Mouse (Mus musculus): Measurements from ENCODE around the gene Ptprf. TPM values are rescaled to one million over a fixed set of nuclear protein-coding genes. Genes with fewer than 3 reads are reported as not detected.

Ptprf gene
- polyA plus RNA-seq, 1 experiment from 2014 or later, result 62.9 TPM

DNA sequence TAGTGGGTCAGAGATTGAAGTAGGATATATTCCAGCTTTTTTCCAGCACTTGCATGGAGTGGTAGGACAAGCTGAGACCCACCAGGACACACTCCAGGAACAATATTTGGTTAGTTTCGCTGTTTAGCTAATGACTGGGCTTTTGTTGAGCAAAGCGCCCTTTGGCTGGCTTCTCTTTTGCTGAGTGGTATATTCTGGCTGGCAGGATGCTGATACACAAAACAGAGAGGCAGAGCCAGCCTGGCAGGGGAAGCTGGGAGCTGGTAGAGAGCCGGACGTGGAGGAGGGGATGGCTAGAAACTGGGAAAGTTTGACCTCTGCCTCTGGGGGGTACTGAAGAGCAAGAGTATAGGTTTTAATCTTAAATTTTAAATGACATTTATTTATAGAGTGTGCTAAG is 13.8 kb upstream of the Ptprf start:
- WGBS, result 54% methylated on average over 4 of the region's 4 CpGs
- Histone ChIP-seq H3K9me3 (replicated peaks) (no peaks in the 10 kb centered on the region), H3K4me1 (no peaks in the 10 kb centered on the region), H3K9ac (no peak overlapping the region), H3K36me3 (ENCODE audit: poor library complexity, severe bottlenecking) (no peaks in the 10 kb centered on the region), H3K4me3 (no peak overlapping the region), H3K4me2 (no peak overlapping the region), H3K27me3 (no peaks in the 10 kb centered on the region), H3K27ac (no peak overlapping the region)
- ATAC-seq, result no peak

DNA sequence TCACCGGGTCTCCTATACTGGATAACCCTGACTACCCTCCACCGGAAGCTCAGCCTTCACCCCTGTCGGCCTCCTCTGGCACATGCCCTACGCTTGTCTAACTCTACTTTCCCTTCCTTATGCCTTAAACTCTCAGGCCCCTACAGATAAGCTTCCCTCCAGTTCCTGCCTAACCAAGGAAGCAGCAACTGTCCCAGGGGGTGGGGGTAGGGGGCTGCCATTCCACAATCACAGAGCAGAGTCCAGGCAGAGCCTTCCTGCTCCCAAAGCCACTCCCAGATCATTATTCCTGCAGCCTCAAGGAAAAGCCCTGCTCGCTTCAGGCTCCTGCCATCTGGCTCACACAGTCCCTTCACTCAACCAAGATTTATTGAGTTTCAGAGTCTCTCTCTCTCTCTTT is 6.6 kb upstream of the Ptprf start:
- 0 out of 2 replicates have a peak overlapping the region, but pooled peaks have one; percentile 16 for H3K27ac ChIP-seq
- WGBS, result 19% methylated on average over 5 of the region's 5 CpGs
- H3K4me3 ChIP-seq, result no peak overlapping the region
- no peaks in the 10 kb centered on the region for H3K27me3 ChIP-seq
- H3K36me3 ChIP-seq (ENCODE audit: poor library complexity, severe bottlenecking), result no peaks in the 10 kb centered on the region
- peak; percentile 63 for ATAC-seq
- H3K4me1 ChIP-seq, result peaks cover 19% of the 10 kb centered on the region
- no peak overlapping the region for H3K9ac ChIP-seq
- H3K9me3 ChIP-seq (replicated peaks), result no peaks in the 10 kb centered on the region
- no peak overlapping the region for H3K4me2 ChIP-seq

DNA sequence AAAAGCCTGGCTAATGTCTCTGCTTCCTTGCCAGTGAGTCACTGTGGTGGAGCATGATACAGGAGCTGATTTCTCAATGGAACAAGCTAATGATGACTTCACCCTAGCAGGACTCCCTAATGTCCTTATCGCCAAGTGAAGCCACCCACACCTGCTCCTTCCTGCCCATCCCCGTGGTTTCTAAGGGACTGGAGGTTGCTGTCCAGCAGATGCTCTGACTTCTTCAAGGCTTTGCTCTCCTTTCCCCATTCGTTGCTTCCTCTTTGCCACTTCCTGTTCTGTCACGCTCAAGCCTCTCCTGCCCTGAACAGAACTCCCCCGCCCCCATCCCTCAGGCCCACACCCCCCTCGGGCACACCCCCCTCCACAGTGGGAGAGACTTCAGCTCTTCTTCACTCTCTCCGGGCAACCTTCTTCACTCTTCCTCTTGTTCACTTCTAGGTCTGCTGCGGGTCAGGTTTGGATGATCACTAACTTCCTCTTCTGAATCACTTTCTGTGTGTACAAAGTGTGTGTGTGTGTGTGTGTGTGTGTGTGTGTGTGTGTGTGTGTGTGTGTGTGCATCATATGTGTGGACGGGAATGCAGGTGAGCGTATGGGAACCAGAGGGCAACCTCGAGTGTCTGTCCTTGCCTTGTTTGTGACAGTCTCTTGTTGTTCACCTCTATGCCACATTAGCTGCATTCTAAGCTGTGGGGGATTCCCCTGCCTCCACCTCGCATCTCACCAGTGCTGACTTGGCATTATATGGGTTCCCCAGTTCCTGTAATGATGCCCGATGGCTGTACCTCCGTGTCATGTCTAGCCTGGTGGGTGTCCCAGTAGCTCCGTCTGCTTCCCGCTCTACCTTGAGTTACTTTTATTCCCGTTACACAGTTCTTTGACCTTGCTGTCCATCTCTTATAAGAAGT is 4.7 kb upstream of the Ptprf start:
- no peaks in the 10 kb centered on the region for H3K36me3 ChIP-seq (ENCODE audit: poor library complexity, severe bottlenecking)
- no peak overlapping the region for H3K4me2 ChIP-seq
- peaks cover 26% of the 10 kb centered on the region for H3K4me1 ChIP-seq
- H3K27ac ChIP-seq, result no peak overlapping the region
- no peak overlapping the region for H3K4me3 ChIP-seq
- H3K27me3 ChIP-seq, result no peaks in the 10 kb centered on the region
- WGBS, result 63% methylated on average over 17 of the region's 17 CpGs
- no peak for ATAC-seq
- no peak overlapping the region for H3K9ac ChIP-seq
- no peaks in the 10 kb centered on the region for H3K9me3 ChIP-seq (replicated peaks)

DNA sequence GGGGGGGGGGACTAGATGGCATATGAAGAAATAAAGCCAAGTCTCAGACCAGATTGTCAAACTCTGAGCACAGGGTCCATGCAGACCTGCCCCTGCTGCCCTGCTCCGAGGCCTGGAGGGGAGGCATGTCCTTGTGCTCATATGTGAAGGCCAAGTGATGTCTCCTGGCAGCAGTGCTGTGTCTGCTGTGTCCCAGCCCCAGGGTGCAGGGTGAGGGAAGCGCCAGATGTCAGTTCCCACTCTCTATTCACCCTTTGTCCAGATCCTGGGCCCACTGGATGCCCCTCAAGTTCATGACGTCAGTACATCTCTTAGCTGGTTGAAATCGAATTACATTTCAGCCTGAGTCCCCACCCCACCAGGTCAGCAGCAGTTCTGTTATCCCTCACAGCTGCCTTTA is 3.6 kb upstream of the Ptprf start:
- Histone ChIP-seq H3K4me1 (peaks cover 31% of the 10 kb centered on the region), H3K4me3 (no peak overlapping the region), H3K4me2 (no peak overlapping the region), H3K36me3 (ENCODE audit: poor library complexity, severe bottlenecking) (no peaks in the 10 kb centered on the region), H3K9ac (no peak overlapping the region), H3K27ac (no peak overlapping the region), H3K27me3 (no peaks in the 10 kb centered on the region), H3K9me3 (replicated peaks) (no peaks in the 10 kb centered on the region)
- no peak for ATAC-seq
- WGBS, result 72% methylated on average over 4 of the region's 4 CpGs

DNA sequence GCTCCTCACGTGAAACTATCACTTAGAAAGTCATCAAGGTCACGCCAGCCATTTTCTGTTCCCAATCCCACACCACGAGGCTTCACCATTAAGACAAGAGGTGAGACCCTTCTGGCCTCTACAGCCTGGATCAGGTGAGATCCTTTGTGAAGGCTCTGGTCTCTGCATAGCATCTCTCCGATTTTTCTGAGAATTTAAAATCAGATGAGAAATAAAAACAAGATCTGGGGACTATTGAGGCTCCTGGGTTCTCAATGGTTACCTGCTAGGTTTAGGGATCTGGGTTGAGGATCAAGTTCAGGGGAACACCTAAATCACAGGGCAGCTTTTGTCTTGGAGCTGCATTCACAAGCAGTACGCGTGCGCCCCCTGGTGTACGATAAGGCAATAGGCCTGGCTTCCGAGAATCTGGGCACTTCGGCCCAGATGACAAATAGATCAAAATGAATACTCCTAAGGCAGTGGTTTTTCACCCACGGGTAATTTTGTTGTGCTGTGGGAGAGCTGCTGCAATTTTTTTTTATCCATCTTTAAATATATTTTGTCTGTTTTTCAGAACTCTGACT is 1.6 kb upstream of the Ptprf start:
- H3K4me1 ChIP-seq, result peaks cover 42% of the 10 kb centered on the region
- WGBS, result 8% methylated on average over 11 of the region's 11 CpGs

DNA sequence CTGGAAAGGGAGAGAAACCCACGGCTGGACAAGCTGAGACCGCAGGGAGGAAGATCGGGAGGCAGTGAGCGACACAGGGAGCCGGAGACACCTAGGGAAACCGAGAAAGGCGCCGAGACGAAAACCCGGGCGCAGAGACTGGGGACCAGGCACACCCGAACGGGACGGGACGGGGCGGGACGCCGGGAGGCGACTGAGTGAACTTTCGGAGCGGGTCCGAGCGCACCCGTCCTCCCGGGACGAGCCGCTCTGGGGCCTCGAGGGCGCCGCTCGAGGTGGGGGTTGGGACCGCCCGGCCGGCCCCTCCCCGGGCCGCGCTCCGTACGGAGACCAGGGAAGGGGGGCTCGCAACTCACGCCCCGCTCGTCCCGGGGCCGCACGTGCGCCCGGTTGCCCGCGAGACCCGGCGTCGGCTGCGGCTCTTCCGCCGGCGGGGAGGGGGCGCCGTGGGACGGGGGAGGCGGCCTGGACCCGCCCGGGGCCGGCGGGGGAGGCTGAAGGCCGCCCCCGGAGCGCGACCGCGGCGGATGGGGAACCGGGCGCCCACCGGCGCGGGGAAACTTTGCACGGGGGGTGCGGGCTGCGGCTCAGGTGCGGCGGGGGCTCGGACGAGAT is 682 bp downstream of the Ptprf start:
- Histone ChIP-seq H3K9me3 (replicated peaks) (no peaks in the 10 kb centered on the region), H3K4me3 (peak overlapping the region; percentile 86), H3K4me2 (peak overlapping the region; percentile 89), H3K27me3 (no peaks in the 10 kb centered on the region), H3K27ac (peak overlapping the region; percentile 81), H3K4me1 (peaks cover 44% of the 10 kb centered on the region), H3K36me3 (ENCODE audit: poor library complexity, severe bottlenecking) (peaks cover 19% of the 10 kb centered on the region), H3K9ac (peak overlapping the region; percentile 98)
- ATAC-seq, result peak; percentile 39
- WGBS, result under 1% methylated on average over 77 of the region's 84 CpGs

More for the DNA sequence above, 1.6 kb upstream of the Ptprf start:
- Histone ChIP-seq H3K27ac (no peak overlapping the region), H3K36me3 (ENCODE audit: poor library complexity, severe bottlenecking) (0 out of 2 replicates have a peak, but pooled peaks cover 4% of the 10 kb centered on the region), H3K4me3 (no peak overlapping the region), H3K4me2 (no peak overlapping the region), H3K27me3 (no peaks in the 10 kb centered on the region), H3K9ac (no peak overlapping the region), H3K9me3 (replicated peaks) (no peaks in the 10 kb centered on the region)
- ATAC-seq, result no peak

DNA sequence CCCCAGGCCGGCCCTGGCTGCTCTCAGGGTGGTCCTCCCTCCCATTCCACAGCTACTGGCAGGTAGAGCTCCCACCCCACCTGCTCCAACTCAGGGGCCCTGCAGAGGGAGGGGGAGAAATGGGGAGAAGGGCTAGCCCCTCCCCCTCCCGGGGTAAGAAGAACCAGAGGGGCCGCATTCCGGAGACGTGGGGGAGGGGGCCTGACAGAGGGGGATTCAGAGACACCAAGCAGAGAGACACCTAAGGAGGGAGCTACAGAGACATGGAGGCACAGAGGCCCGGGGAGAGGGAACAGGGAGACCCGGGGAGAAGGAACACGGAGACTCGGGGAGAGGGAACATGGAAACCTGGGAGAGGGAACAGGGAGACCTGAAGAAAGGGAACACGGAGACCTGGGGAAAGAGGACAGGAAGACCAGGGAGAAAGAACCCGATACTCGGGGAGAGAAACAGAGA is 1.2 kb downstream of the Ptprf start:
- Histone ChIP-seq H3K4me3 (peak overlapping the region; percentile 86), H3K9ac (peak overlapping the region; percentile 98), H3K4me1 (peaks cover 44% of the 10 kb centered on the region), H3K9me3 (replicated peaks) (no peaks in the 10 kb centered on the region), H3K27ac (peak overlapping the region; percentile 81), H3K27me3 (no peaks in the 10 kb centered on the region), H3K36me3 (ENCODE audit: poor library complexity, severe bottlenecking) (peaks cover 22% of the 10 kb centered on the region), H3K4me2 (peak overlapping the region; percentile 89)
- peak; percentile 14; the same call in 1 of the 2 replicates for ATAC-seq
- WGBS, result 1% methylated on average over 12 of the region's 12 CpGs

DNA sequence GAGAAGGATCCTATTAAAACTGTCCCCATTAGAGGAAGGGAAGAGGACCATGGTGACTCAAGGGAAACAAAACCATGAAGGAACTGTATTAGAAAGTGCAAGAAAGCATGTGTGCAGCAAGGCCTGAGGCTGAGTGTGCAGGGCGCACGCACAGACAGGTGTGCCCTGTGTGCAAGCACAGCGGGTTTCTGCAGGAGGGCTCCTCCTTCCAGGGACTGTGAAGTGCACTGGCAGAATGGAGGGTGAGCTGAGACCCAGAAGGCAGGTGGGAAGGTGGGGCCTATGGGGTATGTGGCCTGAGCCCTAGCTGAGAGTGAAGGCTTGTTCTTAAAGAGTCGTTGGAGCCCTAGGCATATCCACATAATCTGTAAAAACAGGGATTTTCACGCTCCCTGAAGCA is 1.9 kb downstream of the Ptprf start:
- H3K9me3 ChIP-seq (replicated peaks), result no peaks in the 10 kb centered on the region
- H3K4me3 ChIP-seq, result peak overlapping the region; percentile 86
- H3K4me2 ChIP-seq, result peak overlapping the region; percentile 89
- peaks cover 27% of the 10 kb centered on the region for H3K36me3 ChIP-seq (ENCODE audit: poor library complexity, severe bottlenecking)
- H3K9ac ChIP-seq, result peak overlapping the region; percentile 98
- ATAC-seq, result 0 out of 2 replicates have a peak, but pooled peaks have one; percentile 9
- H3K27me3 ChIP-seq, result no peaks in the 10 kb centered on the region
- H3K27ac ChIP-seq, result peak overlapping the region; percentile 81
- peaks cover 41% of the 10 kb centered on the region for H3K4me1 ChIP-seq
- 42% methylated on average over 5 of the region's 5 CpGs for WGBS

DNA sequence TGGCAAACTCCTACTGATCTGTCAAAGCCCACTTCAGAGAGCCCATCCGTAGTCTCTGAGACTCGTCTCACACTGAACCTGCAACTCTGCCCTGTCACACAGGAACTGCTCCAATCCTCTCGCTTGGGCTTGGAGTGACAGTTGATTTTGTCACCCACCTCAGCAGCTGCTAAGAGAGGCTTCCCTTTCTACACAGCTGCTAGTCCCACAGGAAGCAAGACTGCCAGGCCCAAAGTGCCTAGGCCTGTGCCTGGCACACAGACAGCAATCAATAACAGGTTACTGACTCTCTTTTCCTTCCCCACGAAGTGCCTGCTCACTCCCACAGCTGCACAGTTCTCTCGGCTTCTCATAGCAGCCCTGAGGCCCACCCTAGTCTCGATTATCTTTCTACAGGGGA is 2.7 kb downstream of the Ptprf start:
- peak overlapping the region; percentile 89 for H3K4me2 ChIP-seq
- H3K4me3 ChIP-seq, result no peak overlapping the region
- 70% methylated on average over 6 of the region's 6 CpGs for WGBS
- H3K27me3 ChIP-seq, result no peaks in the 10 kb centered on the region
- H3K36me3 ChIP-seq (ENCODE audit: poor library complexity, severe bottlenecking), result peaks cover 35% of the 10 kb centered on the region
- H3K27ac ChIP-seq, result no peak overlapping the region
- H3K9ac ChIP-seq, result no peak overlapping the region
- no peak for ATAC-seq
- H3K4me1 ChIP-seq, result peaks cover 41% of the 10 kb centered on the region
- no peaks in the 10 kb centered on the region for H3K9me3 ChIP-seq (replicated peaks)

DNA sequence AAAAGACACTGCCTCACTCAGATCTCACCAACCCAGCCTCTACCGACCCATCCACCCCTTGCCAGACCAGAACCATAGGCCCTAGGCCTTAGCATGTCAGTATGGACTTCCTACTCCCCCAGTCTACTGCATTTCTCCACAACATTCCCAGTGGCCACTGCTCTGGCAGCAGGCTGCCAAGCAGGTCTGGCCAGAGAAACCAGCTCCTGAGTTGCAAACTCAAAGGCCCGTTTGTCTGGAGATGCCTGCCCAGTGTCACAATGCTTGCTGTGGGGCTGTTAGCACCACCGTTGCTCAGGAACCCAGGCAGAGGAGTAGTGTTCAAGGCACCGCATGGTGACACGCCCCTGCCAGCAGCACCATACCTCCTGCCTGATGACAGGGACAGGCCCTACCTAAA is 5.0 kb downstream of the Ptprf start:
- peaks cover 50% of the 10 kb centered on the region for H3K4me1 ChIP-seq
- H3K36me3 ChIP-seq (ENCODE audit: poor library complexity, severe bottlenecking), result peaks cover 53% of the 10 kb centered on the region
- WGBS, result 86% methylated on average over 5 of the region's 5 CpGs

DNA sequence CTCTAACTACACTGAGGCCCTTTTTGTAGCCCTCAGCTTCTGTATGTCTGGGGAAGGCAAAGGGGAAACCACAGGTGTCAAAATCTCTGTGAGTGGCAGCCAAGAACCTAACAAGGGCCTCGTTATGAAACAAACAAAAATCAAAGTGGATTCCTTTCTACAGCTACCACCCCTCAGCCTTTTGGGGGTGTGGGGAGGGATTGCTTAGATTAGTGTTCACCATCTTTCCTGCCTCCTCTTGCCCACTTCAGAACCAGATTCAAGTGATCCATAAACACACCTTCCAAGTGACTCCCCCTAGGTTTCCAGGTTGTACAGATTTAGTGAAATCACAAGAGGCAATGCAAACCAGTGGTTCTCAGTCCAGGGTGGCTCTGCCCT is 9.0 kb downstream of the Ptprf start:
- H3K36me3 ChIP-seq (ENCODE audit: poor library complexity, severe bottlenecking), result peaks cover 45% of the 10 kb centered on the region
- H3K27me3 ChIP-seq, result no peaks in the 10 kb centered on the region
- peaks cover 56% of the 10 kb centered on the region for H3K4me1 ChIP-seq
- no peaks in the 10 kb centered on the region for H3K9me3 ChIP-seq (replicated peaks)
- no peak overlapping the region for H3K4me3 ChIP-seq
- no peak overlapping the region for H3K9ac ChIP-seq
- 26% methylated on average over 1 of the region's 1 CpGs for WGBS
- H3K4me2 ChIP-seq, result no peak overlapping the region
- H3K27ac ChIP-seq, result no peak overlapping the region
- no peak for ATAC-seq

More for the DNA sequence above, 5.0 kb downstream of the Ptprf start:
- H3K27me3 ChIP-seq, result no peaks in the 10 kb centered on the region
- ATAC-seq, result no peak
- H3K4me2 ChIP-seq, result no peak overlapping the region
- H3K4me3 ChIP-seq, result no peak overlapping the region
- H3K9ac ChIP-seq, result no peak overlapping the region
- no peaks in the 10 kb centered on the region for H3K9me3 ChIP-seq (replicated peaks)
- H3K27ac ChIP-seq, result no peak overlapping the region

All from forebrain, embryonic 13.5 days (tissue).